Mouse (Mus musculus): ENCODE results near the gene Copz1. TPM values are rescaled to one million over a fixed set of nuclear protein-coding genes. Genes with fewer than 3 reads are reported as not detected.
"Not testable (repeated sequence)": the region's sequence is repeated elsewhere in the genome, so short reads cannot be mapped to it uniquely, and the experiment has no call there.

Gene Copz1
- total RNA-seq, 2 experiments from 2014 or later: 111 TPM

GRCm38 (mm10) chr15:103249511-103249910 is 23.0 kb upstream of the Copz1 start:
- not testable (repeated sequence) for DNase-seq (ENCODE audit: extremely low spot score in 1 of 2, low spot score in 2 of 2)
- intact Hi-C loops (cut with DNase I): loop anchor here (5.0 kb wide), 1 partner anchor 42 kb away; no protein-coding TSS in a partner anchor

- intact Hi-C loops (cut with DNase I): no loop called here
- DNase-seq (ENCODE audit: extremely low spot score in 1 of 2, low spot score in 2 of 2): peak in 1 of 2 experiments; percentile 79
Measured at GRCm38 (mm10) chr15:103250195-103250740, 22.2 kb upstream of the Copz1 start.

GRCm38 (mm10) chr15:103251595-103251994 is 20.9 kb upstream of the Copz1 start:
- no peak for DNase-seq (ENCODE audit: extremely low spot score in 1 of 2, low spot score in 2 of 2)
- intact Hi-C loops (cut with DNase I): no loop called here

- DNase-seq (ENCODE audit: extremely low spot score in 1 of 2, low spot score in 2 of 2): no peak
- intact Hi-C loops (cut with DNase I): no loop called here
Measured at GRCm38 (mm10) chr15:103252660-103253059, 19.9 kb upstream of the Copz1 start.

- intact Hi-C loops (cut with DNase I): no loop called here
Measured at GRCm38 (mm10) chr15:103253352-103253751, 19.2 kb upstream of the Copz1 start.

GRCm38 (mm10) chr15:103255169-103255568 is 17.3 kb upstream of the Copz1 start:
- intact Hi-C loops (cut with DNase I): no loop called here
- DNase-seq (ENCODE audit: extremely low spot score in 1 of 2, low spot score in 2 of 2): peak in 1 of 2 experiments; percentile 45

More at GRCm38 (mm10) chr15:103253352-103253751, 19.2 kb upstream of the Copz1 start:
- DNase-seq (ENCODE audit: extremely low spot score in 1 of 2, low spot score in 2 of 2): no peak

- intact Hi-C loops (cut with DNase I): no loop called here
- DNase-seq (ENCODE audit: extremely low spot score in 1 of 2, low spot score in 2 of 2): no peak
Measured at GRCm38 (mm10) chr15:103256210-103256986, 16.1 kb upstream of the Copz1 start.

GRCm38 (mm10) chr15:103257790-103258728 is 14.5 kb upstream of the Copz1 start, which contains the start of gene Nfe2:
Nfe2 (minus strand) TSS chr15:103258403.
- DNase-seq (ENCODE audit: extremely low spot score in 1 of 2, low spot score in 2 of 2): peak in 1 of 2 experiments; percentile 64

GRCm38 (mm10) chr15:103259162-103259561 is 13.4 kb upstream of the Copz1 start:
- DNase-seq (ENCODE audit: extremely low spot score in 1 of 2, low spot score in 2 of 2): no peak
- intact Hi-C loops (cut with DNase I): no loop called here

More at GRCm38 (mm10) chr15:103257790-103258728, 14.5 kb upstream of the Copz1 start, which contains the start of gene Nfe2:
- intact Hi-C loops (cut with DNase I): no loop called here

- DNase-seq (ENCODE audit: extremely low spot score in 1 of 2, low spot score in 2 of 2): peak in 1 of 2 experiments; percentile 44
- intact Hi-C loops (cut with DNase I): no loop called here
Measured at GRCm38 (mm10) chr15:103259989-103260388, 12.5 kb upstream of the Copz1 start.

GRCm38 (mm10) chr15:103264794-103265193 is 7.7 kb upstream of the Copz1 start:
- no peak for DNase-seq (ENCODE audit: extremely low spot score in 1 of 2, low spot score in 2 of 2)
- intact Hi-C loops (cut with DNase I): no loop called here

GRCm38 (mm10) chr15:103268903-103269302 is 3.6 kb upstream of the Copz1 start:
- intact Hi-C loops (cut with DNase I): no loop called here
- DNase-seq (ENCODE audit: extremely low spot score in 1 of 2, low spot score in 2 of 2): no peak

- peak in 1 of 2 experiments; percentile 48 for DNase-seq (ENCODE audit: extremely low spot score in 1 of 2, low spot score in 2 of 2)
- intact Hi-C loops (cut with DNase I): not testable (repeated sequence)
Measured at GRCm38 (mm10) chr15:103275943-103276342, 3.4 kb downstream of the Copz1 start.

GRCm38 (mm10) chr15:103277949-103278348 is 5.4 kb downstream of the Copz1 start:
- DNase-seq (ENCODE audit: extremely low spot score in 1 of 2, low spot score in 2 of 2): no peak
- intact Hi-C loops (cut with DNase I): no loop called here

- intact Hi-C loops (cut with DNase I): no loop called here
Measured at GRCm38 (mm10) chr15:103279750-103280149, 7.2 kb downstream of the Copz1 start.

GRCm38 (mm10) chr15:103280817-103281464 is 8.4 kb downstream of the Copz1 start:
- DNase-seq (ENCODE audit: extremely low spot score in 1 of 2, low spot score in 2 of 2): no peak
- intact Hi-C loops (cut with DNase I): no loop called here

More at GRCm38 (mm10) chr15:103279750-103280149, 7.2 kb downstream of the Copz1 start:
- no peak for DNase-seq (ENCODE audit: extremely low spot score in 1 of 2, low spot score in 2 of 2)

GRCm38 (mm10) chr15:103281465-103282205 is 9.1 kb downstream of the Copz1 start:
- intact Hi-C loops (cut with DNase I): no loop called here
- no peak for DNase-seq (ENCODE audit: extremely low spot score in 1 of 2, low spot score in 2 of 2)

- intact Hi-C loops (cut with DNase I): loop anchor here (2.0 kb wide), 1 partner anchor 23 kb away; no protein-coding TSS in a partner anchor
- DNase-seq (ENCODE audit: extremely low spot score in 1 of 2, low spot score in 2 of 2): no peak
Measured at GRCm38 (mm10) chr15:103284066-103284465, 11.6 kb downstream of the Copz1 start.
